In genomic region chr9:51962975-51963701, GRCm38 (mm10) we compare ENCODE assay signal across 8 mouse cellular contexts. TPM values are rescaled to one million over a fixed set of nuclear protein-coding genes. Genes with fewer than 3 reads are reported as not detected.
DNase-seq lines count a peak whose midpoint lies in the region; ATAC-seq lines count a peak whose summit lies in the region.

Gene Fdx1 (minus strand): TSS chr9:51963556.

- no peaks in the 10 kb centered on the region for H3K36me3 ChIP-seq in embryonic facial prominence, embryonic 11.5 days (replicated peaks; ENCODE audit: control insufficient read depth, insufficient read depth, low read depth, low read length)
- no peaks in the 10 kb centered on the region for H3K36me3 ChIP-seq in liver, embryonic 11.5 days (ENCODE audit: control insufficient read depth, insufficient read depth, low read length)
- no peaks in the 10 kb centered on the region for H3K36me3 ChIP-seq in splenic B cell, adult 2 months (ENCODE audit: control insufficient read depth, insufficient read depth, low read length, poor library complexity, severe bottlenecking)

- H3K27ac ChIP-seq in embryonic facial prominence, embryonic 11.5 days (replicated peaks; ENCODE audit: low read depth, low read length), result peak within 1 kb of the TSS; percentile 38; the same call in 1 of the 2 replicates
- 0 out of 2 replicates have a peak within 1 kb of the TSS, but pooled peaks have one; percentile 8 for H3K27ac ChIP-seq in liver, embryonic 11.5 days (ENCODE audit: low read depth, low read length)

- H3K4me1 ChIP-seq in embryonic facial prominence, embryonic 11.5 days (ENCODE audit: control insufficient read depth, insufficient read depth, low read length), result no peaks in the 10 kb centered on the region
- no peaks in the 10 kb centered on the region; the same call in 1 of the 2 replicates for H3K4me1 ChIP-seq in liver, embryonic 11.5 days (replicated peaks; ENCODE audit: control insufficient read depth, insufficient read depth, low read length)

- H3K9me3 ChIP-seq in embryonic facial prominence, embryonic 11.5 days (replicated peaks; ENCODE audit: control insufficient read depth, low read length), result no peaks in the 10 kb centered on the region
- no peaks in the 10 kb centered on the region for H3K9me3 ChIP-seq in liver, embryonic 11.5 days (ENCODE audit: control insufficient read depth, low read length)

- H3K4me2 ChIP-seq in embryonic facial prominence, embryonic 11.5 days (ENCODE audit: low read depth, low read length), result peak within 1 kb of the TSS; percentile 60
- peak within 1 kb of the TSS; percentile 82 for H3K4me2 ChIP-seq in liver, embryonic 11.5 days

- ATAC-seq in embryonic facial prominence, embryonic 11.5 days (replicated peaks; ENCODE audit: insufficient number of reproducible peaks, low FRiP score, low TSS enrichment, low read depth), result peak; percentile 93
- peak; percentile 92 for ATAC-seq in liver, embryonic 11.5 days (replicated peaks; ENCODE audit: low FRiP score)

- peak within 1 kb of the TSS; percentile 81 for H3K9ac ChIP-seq in embryonic facial prominence, embryonic 11.5 days (replicated peaks; ENCODE audit: low read length)
- peak within 1 kb of the TSS; percentile 78 for H3K9ac ChIP-seq in liver, embryonic 11.5 days (ENCODE audit: low read depth, low read length)

- DNase-seq in 3134 (ENCODE audit: extremely low read depth, insufficient read length, low spot score), result peak; percentile 94
- DNase-seq in adrenal gland, postnatal 10 days, result peak; percentile 96
- DNase-seq in embryonic facial prominence, embryonic 11.5 days (ENCODE audit: low spot score), result peak; percentile 80
- peak; percentile 80 for DNase-seq in heart, adult 8-10 months (ENCODE audit: low spot score)
- DNase-seq in kidney, adult 9 months, result peak; percentile 94
- DNase-seq in liver, embryonic 11.5 days (ENCODE audit: low spot score), result peak; percentile 72
- DNase-seq in naive thymus-derived CD4-positive, alpha-beta T cell, adult 2 months (ENCODE audit: low read depth), result peak; percentile 59
- DNase-seq in splenic B cell, adult 2 months (ENCODE audit: low read depth, low spot score), result peak; percentile 59

- under 1% methylated on average over 77 of the region's 81 CpGs for WGBS in embryonic facial prominence, embryonic 11.5 days
- under 1% methylated on average over 81 of the region's 81 CpGs for WGBS in liver, embryonic 11.5 days

- H3K4me3 ChIP-seq in embryonic facial prominence, embryonic 11.5 days (ENCODE audit: low read depth, low read length), result peak within 1 kb of the TSS; percentile 78
- peak within 1 kb of the TSS; percentile 87 for H3K4me3 ChIP-seq in liver, embryonic 11.5 days (ENCODE audit: low read depth, low read length)

- H3K27me3 ChIP-seq in embryonic facial prominence, embryonic 11.5 days (ENCODE audit: control insufficient read depth, insufficient read depth, low read length), result no peaks in the 10 kb centered on the region
- H3K27me3 ChIP-seq in liver, embryonic 11.5 days (replicated peaks; ENCODE audit: control insufficient read depth, insufficient read depth, low read length), result no peaks in the 10 kb centered on the region
- no peaks in the 10 kb centered on the region for H3K27me3 ChIP-seq in splenic B cell, adult 2 months (ENCODE audit: control insufficient read depth, insufficient read depth, low read length, poor library complexity, severe bottlenecking)

RNA-seq across cellular contexts. Expression of gene Fdx1, which starts in this region (rescaled TPM):
- 1,000 to 10,000 TPM in 1 of 2 experiments, 100 to 1,000 TPM in 1; 658 to 1,673 TPM for total RNA-seq in adrenal gland, postnatal 10 days (2021)
- 64.0 and 65.0 TPM in 2 replicates for polyA plus RNA-seq in embryonic facial prominence, embryonic 11.5 days (2014; fragmentation: Nextera tagmentation; extraction: Ambion mirVana)
- 10 to 100 TPM; 80.8 to 96.5 (median 88.2) TPM for total RNA-seq in heart, adult 8-10 months (2022)
- polyA plus RNA-seq in liver, embryonic 11.5 days (2014; fragmentation: Nextera tagmentation; extraction: Ambion mirVana), result 45.2 and 50.7 TPM in 2 replicates

Comparison
In these comparisons a context has a peak if more than half of its experiments do, and no peak if none do; other contexts are left out.
1. Peak in every context shown above with its lines: DNase-seq, ATAC-seq, H3K4me3 ChIP-seq and H3K27ac ChIP-seq.
2. RNA of gene Fdx1 (total RNA-seq): 658 to 1,673 TPM in adrenal gland, postnatal 10 days; 80.8 to 96.5 TPM in heart, adult 8-10 months; every median in the first group is over 4 times any median in the second.